Mouse (Mus musculus) bone marrow macrophage, adult 2 months (primary cell): ENCODE data around the gene Arrdc3.

Experiments
- CTCF ChIP-seq: IDR thresholded peaks from 2 replicates; pipeline ENCODE4 v1.5.1; 2012; ENCODE audit warnings: low read depth, mild to moderate bottlenecking, low read length, moderate library complexity
- POLR2A ChIP-seq: IDR thresholded peaks from 2 replicates; pipeline ENCODE4 v1.6.1; 2012; ENCODE audit warnings: mild to moderate bottlenecking, low read depth, low read length, borderline replicate concordance

DNA sequence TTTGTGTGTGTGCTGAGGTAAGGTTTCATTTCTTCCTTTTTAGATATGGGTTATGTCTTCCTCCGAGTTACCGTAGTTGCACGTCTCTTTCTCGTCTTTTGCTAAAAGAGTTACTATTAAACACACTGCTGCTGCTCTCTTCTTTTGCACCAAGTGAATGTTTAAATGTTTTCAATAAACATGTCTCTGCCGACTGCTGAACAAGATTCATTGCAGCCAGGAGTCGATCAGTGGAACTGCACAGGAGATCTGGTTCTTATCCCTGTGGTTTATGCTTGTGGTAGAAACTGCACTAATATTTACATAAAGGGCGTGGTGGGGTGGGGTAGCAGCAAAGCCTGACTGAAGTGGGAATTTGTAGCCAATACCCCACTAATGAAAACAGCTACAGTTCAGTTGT, 45.0 kb downstream of the Arrdc3 start:
- TF ChIP-seq CTCF (no peak), POLR2A (no peak)
